Mouse (Mus musculus): ENCODE measurements at regions not wholly inside any gene's neighbourhood (a gene's known extent, or its start where the extent isn't known, plus 50 kb on each side); places are given as distances from the start of the nearest gene placed in this dataset.

DNA sequence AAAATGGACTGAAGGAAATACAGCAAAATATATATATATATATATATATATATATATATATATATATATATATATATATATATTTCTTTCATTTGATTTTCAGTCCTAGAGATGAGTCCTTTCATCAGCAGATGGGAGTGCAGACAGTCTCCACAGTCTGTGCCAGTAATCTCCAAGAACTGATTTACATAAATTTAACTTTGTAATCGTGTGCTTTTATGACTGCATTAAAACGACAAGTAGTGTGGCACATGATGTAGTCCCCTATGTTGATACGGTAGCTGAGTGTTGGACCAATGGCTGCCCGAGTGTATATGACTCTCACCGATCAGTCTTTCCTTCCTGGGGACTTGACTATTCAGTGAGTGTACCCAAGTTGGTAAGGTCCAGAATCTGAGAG is 378.2 kb upstream of the Tmpo start:
- no peaks in the 10 kb centered on the region for H3K79me2 ChIP-seq (ENCODE audit: control insufficient read depth, insufficient read depth, low read length, poor library complexity)
- H3K27ac ChIP-seq (ENCODE audit: control insufficient read depth, low read depth, low read length): no peak overlapping the region
- DNase-seq (ENCODE audit: low read depth, low spot score): no peak
- H3K4me3 ChIP-seq (ENCODE audit: control insufficient read depth in 1 of 2, insufficient read depth in 1 of 2, low read depth in 2 of 2, low read length in 2 of 2): no peak overlapping the region
- no peaks in the 10 kb centered on the region for H3K27me3 ChIP-seq (ENCODE audit: control insufficient read depth in 1 of 2, insufficient read depth in 2 of 2, low read length in 2 of 2)
- H3K36me3 ChIP-seq (ENCODE audit: control insufficient read depth in 1 of 2, insufficient read depth in 2 of 2, low read length in 2 of 2): no peaks in the 10 kb centered on the region
- no peaks in the 10 kb centered on the region for H3K4me1 ChIP-seq (ENCODE audit: control insufficient read depth in 1 of 2, insufficient read depth in 2 of 2, low read length in 2 of 2)
- H3K9ac ChIP-seq (ENCODE audit: control insufficient read depth, low read depth, low read length, poor library complexity, severe bottlenecking): no peak overlapping the region
- TF ChIP-seq BHLHE40 (IDR thresholded peaks at IDR 0.05; ENCODE audit: borderline replicate concordance, low read depth, low read length) (no peak), JUND (IDR thresholded peaks at IDR 0.05; ENCODE audit: low read depth, low read length) (no peak), USF2 (IDR thresholded peaks at IDR 0.05; ENCODE audit: borderline replicate concordance in 1 of 2, insufficient read depth in 1 of 2, low read depth in 1 of 2, low read length in 2 of 2) (no peak), ZMIZ1 (IDR thresholded peaks at IDR 0.05; ENCODE audit: low read depth, low read length) (no peak), ZC3H11A (IDR thresholded peaks at IDR 0.05; ENCODE audit: low read depth, low read length) (no peak), GATA1 (IDR thresholded peaks at IDR 0.05; ENCODE audit: low read depth, low read length) (no peak), MAZ (IDR thresholded peaks at IDR 0.05; ENCODE audit: low read depth, low read length) (no peak), SIN3A (IDR thresholded peaks at IDR 0.05; ENCODE audit: low read length) (no peak)
- no peaks in the 10 kb centered on the region for H3K9me3 ChIP-seq (replicated peaks; ENCODE audit: insufficient read depth, low read length)

GRCm38 (mm10) chr10:91548071-91548470 is 367.0 kb upstream of the Tmpo start:
- H3K36me3 ChIP-seq (ENCODE audit: control insufficient read depth in 1 of 2, insufficient read depth in 2 of 2, low read length in 2 of 2): no peaks in the 10 kb centered on the region
- DNase-seq (ENCODE audit: low read depth, low spot score): no peak
- H3K27me3 ChIP-seq (ENCODE audit: control insufficient read depth in 1 of 2, insufficient read depth in 2 of 2, low read length in 2 of 2): no peaks in the 10 kb centered on the region
- TF ChIP-seq NRF1 (IDR thresholded peaks at IDR 0.05; ENCODE audit: insufficient read depth, low read depth, low read length, poor library complexity, severe bottlenecking) (no peak), CHD2 (IDR thresholded peaks at IDR 0.05; ENCODE audit: low read length) (no peak), MAZ (IDR thresholded peaks at IDR 0.05; ENCODE audit: low read depth, low read length) (no peak), USF2 (IDR thresholded peaks at IDR 0.05; ENCODE audit: borderline replicate concordance in 1 of 2, insufficient read depth in 1 of 2, low read depth in 1 of 2, low read length in 2 of 2) (no peak), EP300 (IDR thresholded peaks at IDR 0.05; ENCODE audit: low read depth in 1 of 2, low read length in 2 of 2) (no peak), TCF12 (IDR thresholded peaks at IDR 0.05; ENCODE audit: low read depth, low read length) (no peak), ZMIZ1 (IDR thresholded peaks at IDR 0.05; ENCODE audit: low read depth, low read length) (no peak), SIN3A (IDR thresholded peaks at IDR 0.05; ENCODE audit: low read length) (no peak), E2F4 (IDR thresholded peaks at IDR 0.05; ENCODE audit: borderline replicate concordance, low read depth, low read length) (no peak), KAT2A (conservative IDR thresholded peaks at IDR 0.05; ENCODE audit: low read depth, low read length) (no peak), MYC (IDR thresholded peaks at IDR 0.05; ENCODE audit: low read depth, low read length) (no peak)
- H3K79me2 ChIP-seq (ENCODE audit: control insufficient read depth, insufficient read depth, low read length, poor library complexity): no peaks in the 10 kb centered on the region
- H3K27ac ChIP-seq (ENCODE audit: control insufficient read depth, low read depth, low read length): no peak overlapping the region
- H3K9ac ChIP-seq (ENCODE audit: control insufficient read depth, low read depth, low read length, poor library complexity, severe bottlenecking): no peak overlapping the region
- no peak overlapping the region for H3K4me3 ChIP-seq (ENCODE audit: control insufficient read depth in 1 of 2, insufficient read depth in 1 of 2, low read depth in 2 of 2, low read length in 2 of 2)
- no peaks in the 10 kb centered on the region for H3K4me1 ChIP-seq (ENCODE audit: control insufficient read depth in 1 of 2, insufficient read depth in 2 of 2, low read length in 2 of 2)
- no peaks in the 10 kb centered on the region for H3K9me3 ChIP-seq (replicated peaks; ENCODE audit: insufficient read depth, low read length)
